Mouse (Mus musculus) urinary bladder, postnatal 25 days (tissue): ENCODE results near the gene Zfp13.
"Not testable (repeated sequence)": the region's sequence is repeated elsewhere in the genome, so short reads cannot be mapped to it uniquely, and the experiment has no call there.

Source experiments
- DNase-seq: peaks from one replicate; pipeline ENCODE4 v3.0.0; 2022; ENCODE audit warnings: low spot score

Zfp13 gene

GRCm38 (mm10) chr17:23598582-23599552, at the start of gene Zfp13:
Zfp13 (minus strand) TSS chr17:23599487.
- DNase-seq, result peak; percentile 64

DNA sequence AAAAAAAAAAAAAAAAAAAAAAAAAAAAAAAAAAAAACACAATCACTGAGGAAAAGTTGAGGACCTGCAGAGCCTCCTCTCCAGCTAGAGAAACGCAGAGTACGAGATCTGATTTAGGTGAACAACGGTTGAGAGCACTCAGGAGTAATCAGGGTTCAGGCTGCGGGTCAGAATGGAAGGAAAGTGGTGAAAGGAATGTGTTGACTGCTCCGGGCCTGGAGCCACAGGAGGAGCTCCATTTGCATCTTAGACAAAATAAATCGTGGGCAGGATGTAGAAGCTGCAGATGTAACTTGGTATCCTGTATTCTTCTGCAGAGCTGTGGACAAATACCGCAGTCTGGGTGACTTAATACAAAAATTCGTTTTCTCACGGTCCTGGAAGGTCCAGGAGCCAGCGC, 46.6 kb upstream of the Zfp13 start:
- no peak for DNase-seq

- no peak for DNase-seq
Measured at GRCm38 (mm10) chr17:23644613-23645495, 45.6 kb upstream of the Zfp13 start, which contains the start of gene Mmp25. Mmp25 (minus strand) TSS chr17:23645277.

DNA sequence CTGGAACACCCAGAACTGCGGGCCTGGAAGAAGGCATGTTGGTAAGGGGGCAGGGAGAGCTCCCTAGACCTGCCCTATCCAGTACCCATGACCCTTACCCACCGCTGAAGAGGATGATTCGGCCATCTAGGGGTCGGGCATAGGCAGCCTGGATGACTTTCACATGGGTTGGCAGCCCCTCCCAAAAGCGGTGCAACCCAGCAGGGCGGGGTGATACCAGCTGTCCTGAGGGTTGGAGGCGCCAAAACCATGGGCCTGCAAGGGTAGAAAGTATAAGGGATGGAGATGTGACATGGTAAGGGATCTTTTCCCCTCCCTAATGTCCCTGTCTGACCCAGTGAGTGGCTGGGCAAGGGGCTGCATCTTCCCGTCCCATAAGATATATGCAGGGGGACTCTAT, 32.0 kb upstream of the Zfp13 start:
- no peak for DNase-seq

- peak; percentile 76 for DNase-seq
Measured at GRCm38 (mm10) chr17:23630195-23631020, 31.1 kb upstream of the Zfp13 start.

GRCm38 (mm10) chr17:23627813-23628212, 28.5 kb upstream of the Zfp13 start:
- no peak for DNase-seq

DNA sequence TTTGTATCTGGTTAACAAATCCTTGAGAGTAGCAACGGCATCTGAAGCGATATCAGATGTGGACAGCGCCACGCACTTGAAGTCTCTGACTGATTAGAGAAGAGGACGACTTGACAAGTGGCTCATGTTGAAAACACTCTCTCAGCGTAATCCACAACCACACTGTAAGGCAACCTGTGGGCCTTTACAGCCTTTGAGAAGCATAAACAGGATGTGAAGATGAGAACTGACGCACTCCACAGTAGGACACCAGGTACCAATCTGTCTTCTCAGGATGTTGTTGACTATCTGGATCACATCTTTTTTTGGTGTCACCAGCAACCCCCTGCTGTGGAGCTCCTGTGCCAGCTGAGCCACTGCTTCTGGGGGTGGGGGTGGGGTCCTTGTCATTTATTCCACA, 21.1 kb upstream of the Zfp13 start:
- no peak for DNase-seq

DNA sequence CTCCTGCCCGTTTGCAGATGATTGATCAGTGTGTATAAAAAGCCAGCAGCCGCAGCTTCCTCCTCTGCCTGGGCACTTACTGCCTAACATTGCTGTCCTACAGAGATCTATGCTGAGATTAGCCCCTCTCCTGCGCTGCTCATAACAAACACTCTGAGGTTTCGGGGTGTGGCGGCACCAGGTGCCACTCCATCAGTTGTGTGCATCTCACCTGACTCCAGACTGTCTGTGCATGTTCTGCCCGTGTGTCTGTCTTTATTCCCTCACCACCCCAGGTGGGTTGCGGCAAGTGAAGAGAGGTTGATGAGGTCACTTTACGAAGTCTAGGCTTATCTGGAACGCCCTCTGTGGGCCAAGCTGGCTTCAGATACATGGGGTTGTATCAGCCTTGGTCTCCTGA, 17.8 kb upstream of the Zfp13 start:
- no peak for DNase-seq

- DNase-seq, result peak; percentile 59
Measured at GRCm38 (mm10) chr17:23610361-23610800, 11.1 kb upstream of the Zfp13 start.

DNA sequence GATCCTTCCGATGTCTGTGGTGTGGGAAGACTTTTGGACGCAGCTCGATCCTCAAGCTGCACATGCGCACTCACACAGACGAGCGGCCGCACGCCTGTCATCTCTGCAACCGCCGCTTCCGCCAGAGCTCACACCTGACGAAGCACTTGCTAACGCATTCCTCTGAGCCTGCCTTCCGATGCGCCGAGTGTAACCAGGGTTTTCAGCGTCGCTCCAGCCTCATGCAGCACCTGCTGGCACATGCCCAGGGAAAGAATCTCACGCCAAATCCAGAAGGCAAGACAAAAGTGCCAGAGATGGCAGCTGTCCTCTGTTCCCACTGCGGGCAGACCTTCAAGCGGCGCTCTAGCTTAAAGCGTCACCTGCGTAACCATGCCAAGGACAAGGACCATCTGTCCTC, 10.3 kb upstream of the Zfp13 start:
- DNase-seq, result no peak

- DNase-seq, result no peak
Measured at GRCm38 (mm10) chr17:23605220-23605619, 5.9 kb upstream of the Zfp13 start.

DNA sequence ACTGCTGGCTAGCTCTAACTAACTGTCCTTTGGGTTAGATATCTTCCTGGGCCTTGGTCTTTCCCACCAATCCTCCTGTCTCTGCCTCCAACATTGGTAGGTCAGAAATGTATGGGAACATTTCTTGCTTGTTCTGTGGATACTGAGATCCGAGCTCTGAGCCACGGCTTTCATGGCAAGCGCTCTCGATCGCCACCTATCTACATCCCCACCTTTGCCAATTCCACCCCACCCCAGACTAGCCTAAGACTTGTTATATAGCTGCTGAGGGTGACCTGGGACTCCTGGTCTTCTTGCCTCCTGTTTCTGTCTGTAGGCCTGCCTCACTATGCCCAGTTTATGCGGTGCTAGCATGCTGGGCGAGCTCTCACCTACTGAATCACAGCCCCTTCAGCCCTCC, 5.1 kb upstream of the Zfp13 start:
- no peak for DNase-seq

DNA sequence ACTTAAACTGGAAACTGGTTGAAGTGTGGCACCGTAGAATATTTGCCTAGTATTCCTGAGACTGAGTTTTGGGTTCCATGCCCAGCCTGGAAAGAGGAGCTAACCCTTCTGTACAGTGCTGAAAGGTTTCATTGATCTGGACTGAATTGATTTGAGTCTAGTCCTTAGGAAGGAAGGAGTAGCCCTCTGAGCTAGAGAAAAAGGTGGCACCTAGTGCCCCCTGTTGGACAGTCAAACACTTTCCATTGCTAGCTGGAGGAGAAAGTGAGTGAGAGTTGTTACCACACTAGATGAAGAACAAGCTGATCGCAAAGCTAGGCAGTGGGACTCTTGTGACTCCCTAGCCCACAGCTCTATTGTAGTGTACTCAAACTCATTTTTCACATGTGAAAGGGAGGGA, 4.3 kb upstream of the Zfp13 start:
- DNase-seq, result no peak

DNA sequence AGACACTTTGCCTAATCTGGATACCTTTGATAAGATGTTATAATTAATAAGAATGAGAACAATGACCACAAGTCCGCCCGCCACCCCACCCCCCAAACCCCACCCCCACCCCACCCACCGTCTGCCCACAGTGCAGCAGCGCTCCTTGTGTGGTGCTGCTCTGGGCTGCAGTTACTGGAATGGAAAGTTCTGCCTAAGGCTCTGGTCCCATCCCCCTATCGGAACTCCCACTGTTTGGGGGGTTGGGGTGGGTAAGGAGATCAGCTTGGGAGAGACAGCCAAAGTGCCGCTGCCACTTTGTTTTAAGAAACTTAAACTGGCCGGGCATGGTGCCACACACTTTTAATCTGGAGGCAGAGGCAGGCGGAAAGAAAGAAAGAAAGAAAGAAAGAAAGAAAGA, 3.8 kb upstream of the Zfp13 start:
- no peak for DNase-seq

- no peak for DNase-seq
Measured at GRCm38 (mm10) chr17:23601836-23602585, 2.7 kb upstream of the Zfp13 start.

DNA sequence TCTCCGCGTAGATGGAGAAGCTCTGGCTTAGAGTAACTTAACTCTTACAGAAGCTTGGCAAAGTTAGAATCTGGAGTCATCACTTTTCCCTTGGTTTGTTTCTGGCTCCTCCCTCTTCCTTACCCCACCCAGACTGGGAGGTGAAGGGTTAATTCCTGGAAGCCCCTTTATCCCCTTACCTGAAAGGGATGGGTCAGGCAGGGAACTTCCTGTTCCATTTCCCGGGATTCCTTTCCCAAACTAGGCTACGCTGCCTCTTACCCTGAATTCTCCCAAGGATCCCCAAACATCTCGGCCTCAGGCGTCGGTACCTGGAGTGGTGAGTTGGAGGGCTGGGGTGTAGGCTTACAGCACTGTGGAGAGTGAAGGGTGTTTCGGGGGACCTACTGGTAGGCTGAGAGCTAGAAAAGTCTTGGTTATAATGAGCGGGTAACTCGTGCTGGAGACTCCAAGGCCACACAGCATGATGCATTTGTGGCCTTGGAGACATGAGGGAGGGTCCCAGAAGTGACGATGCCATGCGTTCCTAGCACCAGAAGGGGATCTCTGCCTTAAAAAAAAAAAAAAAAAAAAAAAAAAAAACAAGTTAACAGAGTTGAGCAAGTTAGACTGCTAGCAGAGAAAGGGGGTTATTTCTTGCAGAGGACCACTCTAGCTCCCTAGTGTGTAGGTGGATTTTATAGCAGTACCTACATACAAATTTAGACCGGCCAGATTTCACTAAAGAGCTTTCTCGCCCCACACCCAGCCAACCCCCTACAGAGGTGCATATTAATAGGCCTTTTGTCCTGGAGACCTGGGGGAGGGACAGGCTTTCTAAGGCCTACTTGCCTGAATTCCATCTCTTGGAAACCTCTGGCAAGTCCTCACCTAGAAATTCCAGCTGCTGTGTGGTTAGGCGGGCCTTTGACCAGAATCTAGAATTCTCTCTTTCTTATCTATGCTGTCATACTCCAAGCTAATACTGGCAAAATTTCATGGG, 1.6 kb upstream of the Zfp13 start, which contains the start of gene Zscan10:
Gene Zscan10 (plus strand): TSS at position 216 of the 982 bp plus-strand sequence.
- no peak for DNase-seq

GRCm38 (mm10) chr17:23599605-23600063, 347 bp upstream of the Zfp13 start:
- DNase-seq, result no peak

DNA sequence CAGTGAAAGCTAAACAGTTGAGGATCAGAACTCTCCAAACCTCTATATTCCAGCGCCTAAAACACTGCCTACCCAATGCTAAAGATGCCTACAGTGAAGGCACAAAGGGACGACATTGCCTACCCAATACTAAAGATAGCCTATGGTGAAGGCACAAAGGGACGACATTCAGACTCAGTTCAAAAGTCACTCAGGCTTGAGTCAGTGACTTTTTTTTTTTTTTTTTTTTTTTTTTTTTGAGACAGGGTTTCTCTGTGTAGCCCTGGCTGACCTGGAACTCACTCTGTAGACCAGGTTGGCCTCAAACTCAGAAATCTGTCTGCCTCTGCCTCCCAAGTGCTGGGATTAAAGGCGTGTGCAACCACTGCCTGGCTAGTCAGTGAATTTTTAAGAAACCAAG, 4.1 kb downstream of the Zfp13 start:
- not testable (repeated sequence) for DNase-seq

GRCm38 (mm10) chr17:23592926-23593300, 6.4 kb downstream of the Zfp13 start:
- DNase-seq, result no peak
